Mouse (Mus musculus): ENCODE data around the gene Kyat1. TPM values are rescaled to one million over a fixed set of nuclear protein-coding genes. Genes with fewer than 3 reads are reported as not detected.

Gene Kyat1
- total RNA-seq, 2 experiments from 2014 or later: 12.2 to 16.7 TPM

Other genes with a start within 250 kb of the Kyat1 start
- gene Sptan1, start 240.3 kb downstream of the Kyat1 start, total RNA-seq (2021): 100 to 1,000 TPM; 940 to 943 TPM
- 10 to 100 TPM; 37.4 to 37.9 TPM for gene Wdr34, start 157.0 kb downstream of the Kyat1 start, total RNA-seq (2021)
- 100 to 1,000 TPM; 186 to 193 TPM for gene Set, start 148.5 kb downstream of the Kyat1 start, total RNA-seq (2021)
- gene Pkn3, start 128.2 kb downstream of the Kyat1 start, total RNA-seq (2021): 1 to 10 TPM; 1.6 to 2.4 TPM
- gene Zdhhc12, start 112.2 kb downstream of the Kyat1 start, total RNA-seq (2021): 1 to 10 TPM; 8.5 to 8.8 TPM
- gene Zer1, start 81.3 kb downstream of the Kyat1 start, total RNA-seq (2021): 100 to 1,000 TPM; 152 TPM
- gene Tbc1d13, start 72.1 kb downstream of the Kyat1 start, total RNA-seq (2021): 10 to 100 TPM; 51.3 to 58.4 TPM
- gene Endog, start 34.4 kb downstream of the Kyat1 start, total RNA-seq (2021): 10 to 100 TPM; 20.4 to 21.8 TPM
- 10 to 100 TPM; 34.7 to 36.9 TPM for gene Spout1, start 27.4 kb downstream of the Kyat1 start, total RNA-seq (2021)
- gene Lrrc8a, start 31.9 kb upstream of the Kyat1 start, total RNA-seq (2021): 10 to 100 TPM; 53.9 to 59.8 TPM
- 10 to 100 TPM in 1 of 2 experiments, 1 to 10 TPM in 1; 9.9 to 12.3 TPM for gene Gm28035, start 34.7 kb upstream of the Kyat1 start, total RNA-seq (2021)
- gene Phyhd1, start 60.4 kb upstream of the Kyat1 start, total RNA-seq (2021): 10 to 100 TPM; 18.8 to 19.7 TPM
- gene Gm28038, start 75.2 kb upstream of the Kyat1 start, total RNA-seq (2021): 1 to 10 TPM in 1 of 2 experiments, not detected in 1; 1.3 TPM
- 10 to 100 TPM; 23.7 to 26.3 TPM for gene Dolk, start 80.5 kb upstream of the Kyat1 start, total RNA-seq (2021)
- 10 to 100 TPM; 21.6 to 22.6 TPM for gene Nup188, start 80.5 kb upstream of the Kyat1 start, total RNA-seq (2021)
- gene Sh3glb2, start 153.5 kb upstream of the Kyat1 start, total RNA-seq (2021): 100 to 1,000 TPM; 277 to 301 TPM
- 100 to 1,000 TPM; 120 to 124 TPM for gene Miga2, start 158.4 kb upstream of the Kyat1 start, total RNA-seq (2021)
- 10 to 100 TPM; 27.5 to 29.2 TPM for gene Dolpp1, start 186.4 kb upstream of the Kyat1 start, total RNA-seq (2021)
- 10 to 100 TPM; 48.4 to 50.7 TPM for gene Crat, start 210.0 kb upstream of the Kyat1 start, total RNA-seq (2021)
- 100 to 1,000 TPM; 172 to 174 TPM for gene Ptpa, start 210.2 kb upstream of the Kyat1 start, total RNA-seq (2021)